Mouse (Mus musculus): ENCODE data around the gene Gm10697.
"Not testable (repeated sequence)": the region's sequence is repeated elsewhere in the genome, so short reads cannot be mapped to it uniquely, and the experiment has no call there.

Gene Gm10697

GRCm38 (mm10) chr3:94072544-94072943 lies at the start of gene Gm10697:
Gene Gm10697 (minus strand): TSS chr3:94072644.
- DNase-seq (ENCODE audit: low spot score) = not testable (repeated sequence)

GRCm38 (mm10) chr3:94115071-94115470 lies 42.6 kb upstream of the Gm10697 start:
- DNase-seq (ENCODE audit: low spot score) = not testable (repeated sequence)

GRCm38 (mm10) chr3:94054785-94055184 lies 17.7 kb downstream of the Gm10697 start, which contains the start of gene Gm9125:
Gene Gm9125 (minus strand): TSS chr3:94054885.
- DNase-seq (ENCODE audit: low spot score) = not testable (repeated sequence)

- DNase-seq (ENCODE audit: low spot score) = not testable (repeated sequence)
Measured at GRCm38 (mm10) chr3:94049566-94050121, 22.8 kb downstream of the Gm10697 start.

- DNase-seq (ENCODE audit: low spot score) = not testable (repeated sequence)
Measured at GRCm38 (mm10) chr3:94038241-94038640, 34.2 kb downstream of the Gm10697 start.

GRCm38 (mm10) chr3:94034400-94034799 lies 38.0 kb downstream of the Gm10697 start:
- DNase-seq (ENCODE audit: low spot score) = not testable (repeated sequence)
